Mouse (Mus musculus): Measurements from ENCODE around the gene Zwilch.

- TF ChIP-seq CTCF (conservative IDR thresholded peaks at IDR 0.05; ENCODE audit: low read length) (no peak), POU5F1 (IDR thresholded peaks at IDR 0.05; ENCODE audit: borderline replicate concordance, low read length) (no peak), NANOG (IDR thresholded peaks at IDR 0.05; ENCODE audit: borderline replicate concordance, low read length) (no peak)
Measured at GRCm38 (mm10) chr9:64114646-64115045, 58.3 kb downstream of the Zwilch start.

Data from E14TG2a.4 (cell line).